Mouse (Mus musculus) adrenal gland, postnatal 10 days (tissue): Measurements from ENCODE around the gene Zbed4. TPM values are rescaled to one million over a fixed set of nuclear protein-coding genes. Genes with fewer than 3 reads are reported as not detected.
"Not testable (repeated sequence)": the region's sequence is repeated elsewhere in the genome, so short reads cannot be mapped to it uniquely, and the experiment has no call there.

Source experiments
- DNase-seq: peaks from one replicate; pipeline ENCODE4 v3.0.0; 2021; ENCODE audit warnings: mixed read lengths
- long read RNA-seq, 2 experiments: library from polyadenylated mRNA; stranded (forward); transcript quantifications; one replicate each; pipeline ENCODE4 v2.0.0; 2021
- total RNA-seq, 2 experiments: library from RNA; stranded (reverse); gene quantifications; 2 replicates each; pipeline ENCODE4 v1.2.3; 2021

Gene Zbed4
- 10 to 100 TPM; 10.8 to 11.1 TPM for total RNA-seq
- long read RNA-seq, experiment 1, partial matches to known transcripts, result 0 of 7 reads
- long read RNA-seq, experiment 1, other reads (novel, unspliced or antisense), result 7 of 7 reads
- long read RNA-seq, experiment 2, partial matches to known transcripts, result 0 of 5 reads
- long read RNA-seq, experiment 2, other reads (novel, unspliced or antisense), result 5 of 5 reads

GRCm38 (mm10) chr15:88751564-88752402 lies at the start of gene Zbed4:
TSS of gene Zbed4 (plus strand) at chr15:88751660.
- peak; percentile 63 for DNase-seq

GRCm38 (mm10) chr15:88702501-88702900 lies 49.0 kb upstream of the Zbed4 start:
- DNase-seq, result peak; percentile 62

GRCm38 (mm10) chr15:88704284-88704683 lies 47.2 kb upstream of the Zbed4 start:
- no peak for DNase-seq

GRCm38 (mm10) chr15:88706320-88706719 lies 45.1 kb upstream of the Zbed4 start:
- no peak for DNase-seq

- DNase-seq, result not testable (repeated sequence)
Measured at GRCm38 (mm10) chr15:88706987-88707386, 44.5 kb upstream of the Zbed4 start.

GRCm38 (mm10) chr15:88708204-88708603 lies 43.3 kb upstream of the Zbed4 start:
- no peak for DNase-seq

GRCm38 (mm10) chr15:88708657-88709511 lies 42.6 kb upstream of the Zbed4 start:
- DNase-seq, result peak; percentile 54

- DNase-seq, result no peak
Measured at GRCm38 (mm10) chr15:88709878-88710277, 41.6 kb upstream of the Zbed4 start.

GRCm38 (mm10) chr15:88712501-88712900 lies 39.0 kb upstream of the Zbed4 start:
- DNase-seq, result peak; percentile 62

GRCm38 (mm10) chr15:88714021-88714589 lies 37.4 kb upstream of the Zbed4 start:
- DNase-seq, result no peak

GRCm38 (mm10) chr15:88716350-88716749 lies 35.1 kb upstream of the Zbed4 start:
- peak; percentile 46 for DNase-seq

GRCm38 (mm10) chr15:88717239-88717638 lies 34.2 kb upstream of the Zbed4 start:
- no peak for DNase-seq

- no peak for DNase-seq
Measured at GRCm38 (mm10) chr15:88723205-88723604, 28.3 kb upstream of the Zbed4 start.

GRCm38 (mm10) chr15:88724311-88724710 lies 27.1 kb upstream of the Zbed4 start:
- DNase-seq, result no peak

- DNase-seq, result no peak
Measured at GRCm38 (mm10) chr15:88725036-88725435, 26.4 kb upstream of the Zbed4 start.

- no peak for DNase-seq
Measured at GRCm38 (mm10) chr15:88727204-88727603, 24.3 kb upstream of the Zbed4 start.

GRCm38 (mm10) chr15:88730717-88731116 lies 20.7 kb upstream of the Zbed4 start:
- DNase-seq, result no peak

- no peak for DNase-seq
Measured at GRCm38 (mm10) chr15:88732405-88733020, 18.9 kb upstream of the Zbed4 start.

- peak; percentile 79 for DNase-seq
Measured at GRCm38 (mm10) chr15:88733041-88733751, 18.3 kb upstream of the Zbed4 start.

- peak; percentile 91 for DNase-seq
Measured at GRCm38 (mm10) chr15:88733834-88734571, 17.5 kb upstream of the Zbed4 start, which contains the start of gene Brd1. TSS of gene Brd1 (minus strand) at chr15:88734233.
